Mouse (Mus musculus) megakaryocyte-erythroid progenitor cell, adult 5-6 weeks (primary cell): Measurements from ENCODE around the gene Sin3a. TPM values are rescaled to one million over a fixed set of nuclear protein-coding genes. Genes with fewer than 3 reads are reported as not detected.
A peak's percentile ranks its signal among the peaks of the same experiment; 100 is the strongest.

Experiments
- ATAC-seq: replicated peaks from 2 replicates; pipeline ENCODE4 v1.8.0; 2016; ENCODE audit warnings: mild to moderate bottlenecking, inconsistent platforms; ENCODE audit not compliant: severe bottlenecking, poor library complexity, low FRiP score, low TSS enrichment
- total RNA-seq, 2 experiments: library from RNA; stranded (forward) in 1 of 2; stranded (reverse) in 1 of 2; fragments of 200-1000, 215-1000 nt in 1 of 2; fragments of >200 nt in 1 of 2; fragmentation: Nextera tagmentation in 1 of 2; gene quantifications; 2 replicates each; pipeline ENCODE4 v1.2.3; 2014 to 2017

Sin3a gene
- total RNA-seq (2014; fragmentation: Nextera tagmentation) (65.6 and 111 TPM in 2 replicates), total RNA-seq (2017) (108 and 111 TPM in 2 replicates)

- no peak for ATAC-seq
Measured at GRCm38 (mm10) chr9:57071801-57072351, at the start of gene Sin3a. Gene Sin3a, plus strand, starts transcription at chr9:57072040.

- no peak for ATAC-seq
Measured at GRCm38 (mm10) chr9:57031756-57032155, 40.1 kb upstream of the Sin3a start.

- ATAC-seq, result peak; percentile 83
Measured at GRCm38 (mm10) chr9:57056237-57056636, 15.6 kb upstream of the Sin3a start.

GRCm38 (mm10) chr9:57064164-57064563 lies 7.7 kb upstream of the Sin3a start:
- ATAC-seq, result no peak

- ATAC-seq, result no peak
Measured at GRCm38 (mm10) chr9:57068266-57068665, 3.6 kb upstream of the Sin3a start.

GRCm38 (mm10) chr9:57070262-57070661 lies 1.6 kb upstream of the Sin3a start:
- no peak for ATAC-seq

GRCm38 (mm10) chr9:57070800-57071545 lies 867 bp upstream of the Sin3a start:
- no peak for ATAC-seq

GRCm38 (mm10) chr9:57072526-57072988 lies 717 bp downstream of the Sin3a start:
- no peak for ATAC-seq

- peak; percentile 54 for ATAC-seq
Measured at GRCm38 (mm10) chr9:57072989-57073789, 1.3 kb downstream of the Sin3a start.

GRCm38 (mm10) chr9:57073790-57074094 lies 1.9 kb downstream of the Sin3a start:
- no peak for ATAC-seq

- ATAC-seq, result no peak
Measured at GRCm38 (mm10) chr9:57074171-57074821, 2.5 kb downstream of the Sin3a start.

GRCm38 (mm10) chr9:57074822-57075603 lies 3.2 kb downstream of the Sin3a start:
- peak; percentile 17; the same call in 1 of the 2 replicates for ATAC-seq

- ATAC-seq, result peak; percentile 66
Measured at GRCm38 (mm10) chr9:57075681-57076381, 4.0 kb downstream of the Sin3a start.

GRCm38 (mm10) chr9:57076701-57077660 lies 5.1 kb downstream of the Sin3a start:
- ATAC-seq, result peak; percentile 5; the same call in 1 of the 2 replicates

GRCm38 (mm10) chr9:57082236-57082635 lies 10.4 kb downstream of the Sin3a start:
- ATAC-seq, result no peak

- ATAC-seq, result no peak
Measured at GRCm38 (mm10) chr9:57117261-57117755, 45.5 kb downstream of the Sin3a start.

GRCm38 (mm10) chr9:57129641-57130040 lies 57.8 kb downstream of the Sin3a start:
- no peak for ATAC-seq
